8 mouse cellular contexts compared by ENCODE assay signal in the genomic region with DNA sequence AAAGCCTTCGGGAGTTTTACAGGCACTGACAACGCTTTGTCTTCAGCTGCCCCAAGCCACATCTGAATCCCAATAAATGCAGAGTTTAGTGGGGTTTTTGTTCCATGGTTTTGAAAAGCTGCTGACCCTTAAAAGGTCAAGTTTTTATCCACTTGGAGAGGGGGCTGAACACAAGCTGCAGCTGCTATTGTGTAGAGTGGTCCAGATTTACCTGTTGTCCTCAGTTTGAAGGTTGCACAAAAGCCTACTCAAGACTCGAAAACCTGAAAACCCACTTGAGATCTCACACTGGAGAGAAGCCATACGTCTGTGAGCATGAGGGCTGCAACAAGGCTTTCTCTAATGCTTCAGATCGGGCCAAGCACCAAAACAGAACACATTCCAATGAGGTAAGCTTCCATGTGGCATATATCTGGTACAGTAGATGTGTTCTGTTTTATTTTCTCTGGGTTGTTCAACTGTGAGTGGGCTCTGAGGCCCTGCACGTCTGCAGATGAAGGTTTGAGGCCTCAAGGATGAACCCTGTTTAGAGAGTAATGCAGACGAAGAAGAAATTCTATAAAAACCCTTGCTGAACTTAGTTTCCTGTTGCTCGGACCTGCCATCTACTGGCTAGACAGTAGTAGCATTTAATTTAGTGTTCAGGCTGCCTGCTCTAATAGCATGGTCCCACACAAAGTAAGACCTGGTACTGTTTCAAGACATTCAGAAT.
DNase-seq lines count a peak whose midpoint lies in the region; ATAC-seq and TF ChIP-seq lines count a peak whose summit lies in the region.

No protein-coding gene starts in this region.

- no peaks in the 10 kb centered on the region for H3K27me3 ChIP-seq in kidney, embryonic 16.5 days (ENCODE audit: insufficient read depth, low read length)
- no peaks in the 10 kb centered on the region for H3K27me3 ChIP-seq in liver, embryonic 14.5 days (ENCODE audit: control insufficient read depth, insufficient read depth, low read length)
- H3K27me3 ChIP-seq in neural tube, embryonic 15.5 days (replicated peaks), result no peaks in the 10 kb centered on the region

- no peak for TF ChIP-seq EP300 in liver, embryonic 14.5 days (IDR thresholded peaks at IDR 0.05; ENCODE audit: low read depth)

- no peak overlapping the region for H3K27ac ChIP-seq in kidney, embryonic 16.5 days (ENCODE audit: low read length)
- no peak overlapping the region for H3K27ac ChIP-seq in liver, embryonic 14.5 days
- no peak overlapping the region for H3K27ac ChIP-seq in neural tube, embryonic 15.5 days (replicated peaks)

- H3K9me3 ChIP-seq in kidney, embryonic 16.5 days (ENCODE audit: low read length), result no peaks in the 10 kb centered on the region
- H3K9me3 ChIP-seq in liver, embryonic 14.5 days (ENCODE audit: control insufficient read depth, low read length), result no peaks in the 10 kb centered on the region
- no peaks in the 10 kb centered on the region for H3K9me3 ChIP-seq in neural tube, embryonic 15.5 days (replicated peaks)

- peak; percentile 38 for DNase-seq in kidney, adult 18-20 months
- no peak for DNase-seq in kidney, adult 11 months
- DNase-seq in brain, adult 2 months (ENCODE audit: low read depth, low spot score), result peak; percentile 72
- DNase-seq in frontal cortex, postnatal 10 days (ENCODE audit: low spot score in 2 of 2), result peak; percentile 15 to 43
- DNase-seq in liver, embryonic 14.5 days (ENCODE audit: low read depth in 3 of 3, low spot score in 3 of 3), result no peak
- no peak for DNase-seq in B cell, adult 2 months

- H3K4me2 ChIP-seq in kidney, embryonic 16.5 days (replicated peaks; ENCODE audit: low read depth, low read length), result no peak overlapping the region
- H3K4me2 ChIP-seq in liver, embryonic 14.5 days (ENCODE audit: low read depth), result no peak overlapping the region
- no peak overlapping the region for H3K4me2 ChIP-seq in neural tube, embryonic 15.5 days

- TF ChIP-seq CTCF in liver, embryonic 14.5 days (IDR thresholded peaks at IDR 0.05; ENCODE audit: low read depth), result peak; percentile 42

- no peak overlapping the region for H3K4me3 ChIP-seq in kidney, embryonic 16.5 days (ENCODE audit: low read length)
- H3K4me3 ChIP-seq in liver, embryonic 14.5 days (ENCODE audit: insufficient read depth in 1 of 2, low read depth in 2 of 2, low read length in 2 of 2), result no peak overlapping the region
- no peak overlapping the region for H3K4me3 ChIP-seq in neural tube, embryonic 15.5 days (replicated peaks)

- H3K4me1 ChIP-seq in kidney, embryonic 16.5 days (ENCODE audit: insufficient read depth, low read length), result no peaks in the 10 kb centered on the region
- H3K4me1 ChIP-seq in liver, embryonic 14.5 days (replicated peaks; ENCODE audit: control insufficient read depth in 2 of 2, insufficient read depth in 2 of 2, low read length in 1 of 2), result no peaks in the 10 kb centered on the region
- peaks cover 4% of the 10 kb centered on the region; the same call in 1 of the 2 replicates for H3K4me1 ChIP-seq in neural tube, embryonic 15.5 days

- peak; percentile 46; the same call in 1 of the 2 replicates for ATAC-seq in kidney, embryonic 16.5 days (ENCODE audit: low FRiP score, low TSS enrichment)
- no peak for ATAC-seq in liver, embryonic 14.5 days (ENCODE audit: insufficient read depth)
- peak; percentile 84 for ATAC-seq in neural tube, embryonic 15.5 days (ENCODE audit: low FRiP score)

- no peak overlapping the region for H3K9ac ChIP-seq in kidney, embryonic 16.5 days (replicated peaks; ENCODE audit: low read length)
- no peak overlapping the region for H3K9ac ChIP-seq in liver, embryonic 14.5 days (replicated peaks)
- no peak overlapping the region for H3K9ac ChIP-seq in neural tube, embryonic 15.5 days (replicated peaks)

- H3K36me3 ChIP-seq in kidney, embryonic 16.5 days (ENCODE audit: insufficient read depth, low read length), result peaks cover 3% of the 10 kb centered on the region; the same call in 1 of the 2 replicates
- no peaks in the 10 kb centered on the region for H3K36me3 ChIP-seq in liver, embryonic 14.5 days (replicated peaks; ENCODE audit: control insufficient read depth, insufficient read depth, low read depth)
- no peaks in the 10 kb centered on the region for H3K36me3 ChIP-seq in neural tube, embryonic 15.5 days

- 56% methylated on average over 8 of the region's 8 CpGs for WGBS in kidney, embryonic 16.5 days
- WGBS in liver, embryonic 14.5 days (ENCODE audit: insufficient replicate concordance), result 50% methylated on average over 8 of the region's 8 CpGs
- whole genome bisulfite sequencing in neural tube, embryonic 15.5 days, result 18% methylated on average over 8 of the region's 8 CpGs

Comparison
In these comparisons a context has a peak if more than half of its experiments do, and no peak if none do; other contexts are left out.
1. DNase-seq: peak in kidney, adult 18-20 months (single experiment), brain, adult 2 months (single experiment) and frontal cortex, postnatal 10 days (2 of 2); none in kidney, adult 11 months (single experiment), liver, embryonic 14.5 days (0 of 3) and B cell, adult 2 months (0 of 2).